Mouse (Mus musculus) heart, embryonic 15.5 days (tissue): ENCODE data around the gene Fam170b. TPM values are rescaled to one million over a fixed set of nuclear protein-coding genes. Genes with fewer than 3 reads are reported as not detected.

Source experiments
- ATAC-seq: fragments of 200-750 bp; cut with Nextera tagmentation; replicated peaks from 2 replicates; pipeline ENCODE4 v1.8.0; 2017; ENCODE audit warnings: low read depth, moderate TSS enrichment; ENCODE audit not compliant: insufficient number of reproducible peaks, insufficient read depth, low FRiP score
- H3K27ac ChIP-seq: fragments of 300-500 bp; sonication (generic); 2 replicates; pipeline ENCODE4 v1.5.1; 2015; ENCODE audit warnings: mild to moderate bottlenecking, inconsistent platforms
- H3K27me3 ChIP-seq: fragments of 300-500 bp; sonication (generic); 2 replicates; pipeline ENCODE4 v1.6.1; 2015; ENCODE audit warnings: inconsistent platforms
- H3K36me3 ChIP-seq: fragments of 300-500 bp; sonication (generic); 2 replicates; pipeline ENCODE4 v1.6.1; 2015; ENCODE audit warnings: mild to moderate bottlenecking, inconsistent platforms
- H3K4me1 ChIP-seq: fragments of 300-500 bp; sonication (generic); replicated peaks from 2 replicates; pipeline ENCODE4 v1.6.1; 2015; ENCODE audit warnings: inconsistent platforms
- H3K4me2 ChIP-seq: fragments of 300-500 bp; sonication (generic); 2 replicates; pipeline ENCODE4 v1.6.1; 2015; ENCODE audit warnings: inconsistent platforms, mild to moderate bottlenecking, moderate library complexity
- H3K4me3 ChIP-seq: fragments of 300-500 bp; sonication (generic); 2 replicates; pipeline ENCODE4 v1.5.1; 2015; ENCODE audit warnings: mild to moderate bottlenecking, inconsistent platforms
- H3K9ac ChIP-seq: fragments of 300-500 bp; sonication (generic); 2 replicates; pipeline ENCODE4 v1.6.1; 2015; ENCODE audit warnings: mild to moderate bottlenecking, inconsistent platforms
- H3K9me3 ChIP-seq: fragments of 300-500 bp; sonication (generic); replicated peaks from 2 replicates; pipeline ENCODE4 v1.6.1; 2016; ENCODE audit warnings: inconsistent platforms
- WGBS: fragments of 180-500 bp; shearing (Covaris S2); methylation state at CpG from one replicate; pipeline ENCODE4 v1.1.7; 2015; ENCODE audit warnings: mixed read lengths; 5-methylcytosine and 5-hydroxymethylcytosine counted together
- polyA plus RNA-seq: library from polyadenylated mRNA; unstranded; fragments of >200 nt; fragmentation: Nextera tagmentation; extraction: Ambion mirVana; gene quantifications from 2 replicates; pipeline ENCODE4 v1.2.1, GENCODE M21; 2015

Fam170b gene
- polyA plus RNA-seq, 1 experiment from 2014 or later = 0.11 TPM

DNA sequence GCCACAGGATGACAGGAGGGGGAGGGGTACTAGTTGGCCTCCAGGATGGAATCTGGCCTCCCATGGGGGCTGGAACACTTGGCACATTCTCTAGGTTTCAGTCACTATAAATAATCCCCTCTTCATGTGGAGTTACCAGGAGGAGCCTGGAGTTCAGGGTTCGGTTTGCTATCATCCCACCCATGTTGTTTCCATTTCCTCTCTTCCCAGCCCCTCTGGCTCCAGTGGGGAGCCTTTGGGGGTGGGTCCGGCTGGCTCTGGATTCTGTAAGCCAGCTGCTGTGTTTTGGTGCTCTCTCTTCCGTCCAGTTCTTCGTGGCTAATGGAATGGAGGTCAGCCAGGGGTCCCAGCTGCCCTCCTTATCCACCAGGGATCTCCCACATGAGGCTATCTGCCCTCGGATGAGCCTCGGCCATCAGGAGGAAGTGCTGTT is 27.4 kb downstream of the Fam170b start:
- Histone ChIP-seq H3K9ac (no peak overlapping the region), H3K4me1 (peaks cover 60% of the 10 kb centered on the region), H3K36me3 (0 out of 2 replicates have a peak, but pooled peaks cover 9% of the 10 kb centered on the region), H3K4me3 (peak overlapping the region; percentile 24), H3K4me2 (peak overlapping the region; percentile 52), H3K27ac (peak overlapping the region; percentile 91), H3K9me3 (no peaks in the 10 kb centered on the region), H3K27me3 (no peaks in the 10 kb centered on the region)
- WGBS = 6% methylated on average over 6 of the region's 6 CpGs
- peak; percentile 85 for ATAC-seq

- 53% methylated on average over 2 of the region's 2 CpGs for WGBS
- Histone ChIP-seq H3K36me3 (0 out of 2 replicates have a peak, but pooled peaks cover 9% of the 10 kb centered on the region), H3K9me3 (no peaks in the 10 kb centered on the region), H3K4me1 (peaks cover 56% of the 10 kb centered on the region), H3K9ac (0 out of 2 replicates have a peak overlapping the region, but pooled peaks have one; percentile 19), H3K27ac (peak overlapping the region; percentile 91), H3K4me3 (no peak overlapping the region), H3K4me2 (peak overlapping the region; percentile 52), H3K27me3 (no peaks in the 10 kb centered on the region)
- ATAC-seq = no peak
Measured at GRCm38 (mm10) chr14:32861656-32862055, 27.9 kb downstream of the Fam170b start.

GRCm38 (mm10) chr14:32865331-32865730 is 31.6 kb downstream of the Fam170b start:
- Histone ChIP-seq H3K4me1 (peaks cover 26% of the 10 kb centered on the region), H3K27me3 (no peaks in the 10 kb centered on the region), H3K4me3 (no peak overlapping the region), H3K36me3 (0 out of 2 replicates have a peak, but pooled peaks cover 9% of the 10 kb centered on the region), H3K27ac (no peak overlapping the region), H3K9ac (no peak overlapping the region), H3K9me3 (no peaks in the 10 kb centered on the region), H3K4me2 (no peak overlapping the region)
- ATAC-seq = no peak
- 73% methylated on average over 3 of the region's 3 CpGs for WGBS

- H3K4me3 ChIP-seq = no peak overlapping the region
- H3K27ac ChIP-seq = 0 out of 2 replicates have a peak overlapping the region, but pooled peaks have one; percentile 17
- H3K4me2 ChIP-seq = no peak overlapping the region
- no peaks in the 10 kb centered on the region for H3K9me3 ChIP-seq
- peak; percentile 78; the same call in 1 of the 2 replicates for ATAC-seq
- H3K4me1 ChIP-seq = peaks cover 18% of the 10 kb centered on the region
- no peaks in the 10 kb centered on the region for H3K27me3 ChIP-seq
- H3K9ac ChIP-seq = no peak overlapping the region
- 48% methylated on average over 5 of the region's 5 CpGs for WGBS
- H3K36me3 ChIP-seq = no peaks in the 10 kb centered on the region
Measured at GRCm38 (mm10) chr14:32871963-32872362, 38.2 kb downstream of the Fam170b start.

GRCm38 (mm10) chr14:32877549-32877948 is 43.8 kb downstream of the Fam170b start:
- H3K4me2 ChIP-seq = no peak overlapping the region
- no peak overlapping the region for H3K9ac ChIP-seq
- 63% methylated on average over 6 of the region's 6 CpGs for WGBS
- H3K27me3 ChIP-seq = no peaks in the 10 kb centered on the region
- no peak overlapping the region; the same call in 1 of the 2 replicates for H3K27ac ChIP-seq
- no peaks in the 10 kb centered on the region for H3K36me3 ChIP-seq
- ATAC-seq = no peak
- no peaks in the 10 kb centered on the region for H3K9me3 ChIP-seq
- H3K4me3 ChIP-seq = no peak overlapping the region
- peaks cover 43% of the 10 kb centered on the region for H3K4me1 ChIP-seq

- H3K4me1 ChIP-seq = peaks cover 48% of the 10 kb centered on the region
- H3K36me3 ChIP-seq = no peaks in the 10 kb centered on the region
- no peak overlapping the region for H3K4me3 ChIP-seq
- ATAC-seq = no peak
- no peaks in the 10 kb centered on the region for H3K27me3 ChIP-seq
- WGBS = 72% methylated on average over 5 of the region's 5 CpGs
- H3K27ac ChIP-seq = peak overlapping the region; percentile 81
- no peak overlapping the region for H3K4me2 ChIP-seq
- no peaks in the 10 kb centered on the region for H3K9me3 ChIP-seq
- no peak overlapping the region for H3K9ac ChIP-seq
Measured at GRCm38 (mm10) chr14:32880332-32880731, 46.6 kb downstream of the Fam170b start.

GRCm38 (mm10) chr14:32881693-32882092 is 47.9 kb downstream of the Fam170b start:
- peaks cover 40% of the 10 kb centered on the region for H3K4me1 ChIP-seq
- H3K36me3 ChIP-seq = no peaks in the 10 kb centered on the region
- H3K4me3 ChIP-seq = no peak overlapping the region
- H3K9me3 ChIP-seq = no peaks in the 10 kb centered on the region
- peak; percentile 75 for ATAC-seq
- H3K9ac ChIP-seq = no peak overlapping the region
- H3K27ac ChIP-seq = peak overlapping the region; percentile 81
- H3K4me2 ChIP-seq = no peak overlapping the region
- 21% methylated on average over 1 of the region's 1 CpGs for WGBS
- no peaks in the 10 kb centered on the region for H3K27me3 ChIP-seq

Other genes starting within 250 kb of the Fam170b start
- gene Prrxl1, start 234.6 kb upstream of the Fam170b start, polyA plus RNA-seq = 0.24 and 0.43 TPM in 2 replicates
- gene 3425401B19Rik, start 148.7 kb upstream of the Fam170b start, polyA plus RNA-seq = 11.1 and 11.3 TPM in 2 replicates
- 0.73 and 1.1 TPM in 2 replicates for gene Tmem273, start 48.0 kb upstream of the Fam170b start, polyA plus RNA-seq
- 20.3 and 25.4 TPM in 2 replicates for gene Vstm4, start 22.8 kb downstream of the Fam170b start, polyA plus RNA-seq
- gene Lrrc18, start 157.4 kb downstream of the Fam170b start, polyA plus RNA-seq = 0.13 and 0.25 TPM in 2 replicates